Mouse (Mus musculus): ENCODE results near the gene Scarf1.

- TF ChIP-seq CTCF (IDR thresholded peaks at IDR 0.05; ENCODE audit: control insufficient read depth, insufficient read depth, insufficient read length) (peak; percentile 37), USF1 (IDR thresholded peaks at IDR 0.05; ENCODE audit: low read depth) (no peak), MAX (IDR thresholded peaks at IDR 0.05) (no peak), MYOD1 (IDR thresholded peaks at IDR 0.05; ENCODE audit: control insufficient read depth, insufficient read length, low read depth) (no peak), CEBPB (IDR thresholded peaks at IDR 0.05; ENCODE audit: low read depth) (no peak), MYOG (IDR thresholded peaks at IDR 0.05; ENCODE audit: control insufficient read depth, extremely low read depth, insufficient read length) (no peak), FOSL1 (IDR thresholded peaks at IDR 0.05; ENCODE audit: insufficient read depth, low read length, poor library complexity, severe bottlenecking) (no peak)
Observed at GRCm38 (mm10) chr11:75509741-75510626, 3.4 kb upstream of the Scarf1 start, which contains the start of gene Rilp.
